Mouse (Mus musculus) lung, postnatal 0 days (tissue): ENCODE results near the gene Agl. TPM values are rescaled to one million over a fixed set of nuclear protein-coding genes. Genes with fewer than 3 reads are reported as not detected.

Source experiments
- ATAC-seq: fragments of 200-750 bp; cut with Nextera tagmentation; 2 replicates; pipeline ENCODE4 v1.8.0; 2017; ENCODE audit warnings: moderate library complexity
- DNase-seq: peaks from one replicate; pipeline ENCODE4 v3.0.0-alpha.2; 2016; ENCODE audit warnings: low spot score
- H3K27ac ChIP-seq: fragments of 300-500 bp; sonication (generic); 2 replicates; pipeline ENCODE4 v1.5.1; 2014; ENCODE audit warnings: antibody characterized with exemption, mild to moderate bottlenecking, low read length, mixed read lengths
- H3K27me3 ChIP-seq: fragments of 300-500 bp; sonication (generic); replicated peaks from 2 replicates; pipeline ENCODE4 v1.6.1; 2014; ENCODE audit warnings: low read length, mixed read lengths; ENCODE audit not compliant: insufficient read depth
- H3K36me3 ChIP-seq: fragments of 300-500 bp; sonication (generic); 2 replicates; pipeline ENCODE4 v1.6.1; 2014; ENCODE audit warnings: low read length, mixed read lengths; ENCODE audit not compliant: insufficient read depth
- H3K4me1 ChIP-seq: fragments of 300-500 bp; sonication (generic); 2 replicates; pipeline ENCODE4 v1.6.1; 2014; ENCODE audit warnings: antibody characterized with exemption, low read depth, low read length, mixed read lengths; ENCODE audit not compliant: insufficient read depth
- H3K4me2 ChIP-seq: fragments of 300-500 bp; sonication (generic); replicated peaks from 2 replicates; pipeline ENCODE4 v1.6.1; 2014; ENCODE audit warnings: low read depth, mild to moderate bottlenecking, low read length, moderate library complexity, mixed read lengths
- H3K4me3 ChIP-seq: fragments of 300-500 bp; sonication (generic); 2 replicates; pipeline ENCODE4 v1.5.1; 2014; ENCODE audit warnings: low read depth, low read length
- H3K9ac ChIP-seq: fragments of 300-500 bp; sonication (generic); replicated peaks from 2 replicates; pipeline ENCODE4 v1.6.1; 2014; ENCODE audit warnings: low read depth, mild to moderate bottlenecking
- H3K9me3 ChIP-seq: fragments of 300-500 bp; sonication (generic); 2 replicates; pipeline ENCODE4 v1.6.1; 2016; ENCODE audit warnings: low read length, mixed read lengths
- CTCF ChIP-seq: IDR thresholded peaks from 2 replicates; pipeline ENCODE4 v1.5.1; 2016; ENCODE audit warnings: antibody characterized with exemption, mild to moderate bottlenecking
- EP300 ChIP-seq: IDR thresholded peaks from 2 replicates; pipeline ENCODE4 v1.6.1; 2016; ENCODE audit warnings: antibody characterized with exemption, mild to moderate bottlenecking, control low read depth
- WGBS: fragments of 180-500 bp; shearing (Covaris S2); extraction: QIAGEN DNeasy Blood & Tissue Kit; methylation state at CpG from one replicate; pipeline ENCODE4 v1.1.7; 2014; 5-methylcytosine and 5-hydroxymethylcytosine counted together
- polyA plus RNA-seq: library from polyadenylated mRNA; unstranded; fragments of >200 nt; fragmentation: Nextera tagmentation; extraction: Ambion mirVana; gene quantifications from 2 replicates; pipeline ENCODE4 v1.2.1, GENCODE M21; 2015

Agl gene
- polyA plus RNA-seq, 1 experiment from 2014 or later: 6.5 TPM

DNA sequence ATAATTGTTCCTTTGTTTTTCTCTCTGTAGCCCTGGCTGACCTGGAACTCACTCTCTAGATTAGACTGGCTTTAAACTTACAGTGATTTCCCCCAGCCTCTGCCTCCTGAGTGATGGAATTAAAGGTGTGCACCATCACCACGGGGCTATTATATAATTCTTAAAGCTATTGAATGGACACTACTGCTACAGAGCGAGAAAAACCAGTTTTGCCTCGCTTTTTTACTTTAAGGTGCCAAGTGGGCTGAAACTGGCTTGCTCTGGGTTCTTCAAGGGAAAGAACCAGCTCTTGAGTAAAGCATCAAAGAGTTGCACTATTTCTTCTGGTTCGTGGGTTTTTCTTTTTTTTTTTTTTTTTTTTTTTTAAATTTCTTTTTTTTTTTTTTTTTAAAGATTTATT, 85.0 kb downstream of the Agl start:
- H3K9me3 ChIP-seq: no peaks in the 10 kb centered on the region
- no peak overlapping the region for H3K27ac ChIP-seq
- H3K9ac ChIP-seq: no peak overlapping the region
- peak; percentile 60 for DNase-seq
- H3K4me2 ChIP-seq: no peak overlapping the region
- ATAC-seq: peak; percentile 49; the same call in 1 of the 2 replicates
- no peaks in the 10 kb centered on the region for H3K36me3 ChIP-seq
- no peak overlapping the region for H3K4me3 ChIP-seq
- no peaks in the 10 kb centered on the region for H3K27me3 ChIP-seq
- TF ChIP-seq EP300: no peak
- TF ChIP-seq CTCF: no peak
- no peaks in the 10 kb centered on the region for H3K4me1 ChIP-seq
- WGBS: 46% methylated on average over 4 of the region's 4 CpGs

DNA sequence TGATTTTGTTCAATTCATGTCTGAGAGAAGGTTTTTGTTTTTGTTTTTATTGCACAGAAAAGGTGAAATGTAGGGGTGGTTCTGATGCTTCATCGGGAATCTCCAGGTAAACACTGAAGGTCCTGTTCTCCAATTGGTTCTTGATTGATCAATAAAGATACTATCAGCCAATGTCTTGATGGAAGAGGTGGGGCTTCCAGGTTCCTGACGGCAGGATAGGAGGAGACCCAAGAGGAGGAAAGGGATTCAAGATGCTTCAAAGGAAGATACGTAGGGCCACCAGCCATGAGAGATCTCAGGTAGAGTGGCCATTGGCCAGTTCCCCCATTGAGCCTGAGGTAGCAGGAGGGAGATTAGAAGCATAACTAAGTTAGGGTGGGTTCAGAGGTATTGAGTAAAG, 89.0 kb downstream of the Agl start:
- TF ChIP-seq EP300 (no peak), CTCF (no peak)
- no peak overlapping the region for H3K4me3 ChIP-seq
- DNase-seq (no peak), ATAC-seq (no peak)
- H3K27me3 ChIP-seq: no peaks in the 10 kb centered on the region
- no peaks in the 10 kb centered on the region for H3K4me1 ChIP-seq
- no peaks in the 10 kb centered on the region for H3K9me3 ChIP-seq
- H3K9ac ChIP-seq: no peak overlapping the region
- H3K27ac ChIP-seq: no peak overlapping the region
- H3K36me3 ChIP-seq: no peaks in the 10 kb centered on the region
- H3K4me2 ChIP-seq: no peak overlapping the region
- WGBS: 59% methylated on average over 3 of the region's 3 CpGs

DNA sequence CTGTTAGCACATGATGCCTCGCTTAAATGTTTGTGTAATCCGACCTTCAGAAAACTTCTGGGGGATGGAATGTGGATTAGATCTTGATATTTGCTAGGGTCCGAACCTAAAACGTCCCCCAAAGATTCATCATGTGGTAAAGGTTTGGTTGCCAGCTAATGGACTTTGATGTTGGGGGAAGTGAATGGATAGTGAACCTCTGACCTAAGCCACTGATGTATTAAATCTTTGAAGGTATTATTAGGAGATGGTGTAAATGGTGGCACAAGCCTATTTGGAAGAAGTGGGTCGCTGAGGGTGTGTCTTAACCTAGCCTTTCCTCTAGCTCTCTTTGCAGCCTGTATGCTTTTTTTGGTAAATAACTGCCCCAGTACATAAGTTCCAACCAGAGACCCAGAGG, 94.9 kb downstream of the Agl start:
- peak overlapping the region; percentile 92 for H3K4me3 ChIP-seq
- peak overlapping the region; percentile 93 for H3K9ac ChIP-seq
- H3K4me1 ChIP-seq: peaks cover 5% of the 10 kb centered on the region; the same call in 1 of the 2 replicates
- WGBS: 27% methylated on average over 5 of the region's 5 CpGs
- no peaks in the 10 kb centered on the region for H3K36me3 ChIP-seq
- no peak overlapping the region for H3K27ac ChIP-seq
- peak overlapping the region; percentile 87 for H3K4me2 ChIP-seq
- TF ChIP-seq CTCF (no peak), EP300 (no peak)
- H3K9me3 ChIP-seq: no peaks in the 10 kb centered on the region
- no peaks in the 10 kb centered on the region for H3K27me3 ChIP-seq
- ATAC-seq (no peak), DNase-seq (no peak)

DNA sequence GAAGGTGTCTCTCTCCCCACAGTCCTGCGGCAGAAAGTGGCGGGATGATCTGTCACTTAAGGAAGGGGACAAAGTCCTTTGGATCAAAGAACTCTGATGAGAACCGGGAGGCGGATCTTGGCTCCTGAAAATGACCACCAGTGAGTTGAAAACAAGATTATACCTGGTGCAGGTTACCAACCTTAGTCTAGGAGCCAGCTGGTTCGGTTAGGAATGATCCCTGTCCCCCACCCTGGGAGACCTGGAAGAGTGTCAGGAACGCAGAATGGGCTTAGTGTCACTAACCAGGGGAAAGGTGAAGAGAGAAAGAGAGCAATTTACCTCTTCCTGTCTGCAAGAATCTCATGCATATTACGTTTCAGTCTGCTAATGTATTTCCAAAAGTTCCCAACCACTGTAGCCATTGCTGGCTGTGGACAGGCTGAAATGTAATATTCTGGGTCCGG, 95.5 kb downstream of the Agl start, which contains the start of gene Slc35a3:
Gene Slc35a3 (minus strand): TSS at position 396 of the 446 bp plus-strand sequence.
- ATAC-seq (peak; percentile 9), DNase-seq (no peak)
- H3K4me1 ChIP-seq: peaks cover 5% of the 10 kb centered on the region; the same call in 1 of the 2 replicates
- H3K9ac ChIP-seq: peak within 1 kb of the TSS; percentile 93
- H3K27ac ChIP-seq: peak within 1 kb of the TSS; percentile 88
- no peaks in the 10 kb centered on the region for H3K9me3 ChIP-seq
- no peaks in the 10 kb centered on the region for H3K27me3 ChIP-seq
- H3K36me3 ChIP-seq: no peaks in the 10 kb centered on the region
- 3% methylated on average over 8 of the region's 8 CpGs for WGBS
- peak within 1 kb of the TSS; percentile 92 for H3K4me3 ChIP-seq
- peak within 1 kb of the TSS; percentile 87 for H3K4me2 ChIP-seq
- no peak for TF ChIP-seq EP300

DNA sequence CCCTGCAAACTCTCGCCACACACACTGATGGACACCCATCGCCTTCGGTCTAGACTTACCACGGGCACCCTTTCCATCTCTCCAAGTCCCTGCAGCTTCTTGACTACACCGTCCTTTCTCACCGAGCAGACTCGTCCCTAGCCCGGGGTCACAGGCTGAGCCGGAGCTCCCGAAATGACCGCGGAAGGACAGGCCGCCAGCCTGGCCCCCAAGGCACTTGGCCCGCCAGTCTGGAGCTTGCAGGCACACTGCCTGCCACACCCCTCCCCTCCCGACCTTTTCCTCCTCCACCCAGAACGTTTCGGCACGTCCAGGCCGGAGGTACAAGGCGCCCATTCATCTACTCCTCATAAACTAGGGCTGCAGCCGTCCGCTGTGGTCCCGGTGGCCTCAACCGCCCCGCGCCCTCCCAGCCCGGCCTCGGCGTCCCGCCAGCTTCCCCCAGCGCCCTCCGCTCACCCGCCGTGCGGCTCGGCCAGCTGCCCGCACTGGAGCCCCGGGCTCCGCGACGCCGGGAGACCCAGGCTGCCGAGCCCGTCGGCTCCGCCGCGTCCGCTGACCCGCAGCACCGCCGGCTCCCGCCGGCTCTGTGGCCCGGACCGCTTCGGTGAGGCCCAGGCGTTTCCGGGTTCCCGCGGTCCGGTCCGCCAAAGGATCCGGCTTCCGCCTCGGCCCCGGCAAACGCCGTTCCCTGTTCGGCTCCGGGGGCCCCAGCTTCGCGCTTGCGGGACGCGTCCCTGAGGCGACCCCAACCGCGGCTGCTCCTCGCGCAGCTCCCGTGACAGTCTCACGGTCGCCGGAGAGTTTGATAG, 96.1 kb downstream of the Agl start:
- peak; percentile 83 for DNase-seq
- Histone ChIP-seq H3K27ac (peak overlapping the region; percentile 88), H3K36me3 (no peaks in the 10 kb centered on the region), H3K9ac (peak overlapping the region; percentile 93), H3K27me3 (no peaks in the 10 kb centered on the region), H3K4me2 (peak overlapping the region; percentile 87), H3K4me3 (peak overlapping the region; percentile 92), H3K4me1 (peaks cover 5% of the 10 kb centered on the region; the same call in 1 of the 2 replicates), H3K9me3 (no peaks in the 10 kb centered on the region)
- ATAC-seq: peak; percentile 96
- TF ChIP-seq EP300 (no peak), CTCF (no peak)
- under 1% methylated on average over 67 of the region's 85 CpGs for WGBS

DNA sequence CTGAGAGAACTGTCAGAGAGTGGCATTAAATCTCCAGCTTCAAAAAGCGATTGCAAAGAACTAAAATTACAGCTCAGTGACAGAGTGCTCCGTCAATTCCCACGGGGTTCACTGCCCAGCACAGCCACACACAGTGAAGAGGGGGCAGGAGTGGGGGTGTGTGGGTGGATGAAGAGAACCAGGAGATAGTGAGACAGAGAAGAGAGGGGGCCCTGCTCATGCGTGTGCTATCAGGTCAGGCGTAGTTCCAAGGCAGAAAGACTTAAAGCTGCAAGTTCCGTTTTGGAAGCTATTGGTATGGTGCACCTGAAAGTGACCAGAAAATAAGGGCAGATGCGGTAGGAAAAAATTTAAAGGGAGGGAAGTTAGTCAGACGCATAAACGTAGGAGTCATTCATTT, 97.0 kb downstream of the Agl start:
- Histone ChIP-seq H3K27me3 (no peaks in the 10 kb centered on the region), H3K4me2 (peak overlapping the region; percentile 87), H3K27ac (no peak overlapping the region), H3K4me3 (peak overlapping the region; percentile 92; the same call in 1 of the 2 replicates), H3K9me3 (no peaks in the 10 kb centered on the region), H3K36me3 (no peaks in the 10 kb centered on the region; the same call in 1 of the 2 replicates), H3K4me1 (peaks cover 5% of the 10 kb centered on the region; the same call in 1 of the 2 replicates), H3K9ac (peak overlapping the region; percentile 93; the same call in 1 of the 2 replicates)
- DNase-seq: no peak
- TF ChIP-seq EP300 (no peak), CTCF (no peak)
- WGBS: 38% methylated on average over 9 of the region's 9 CpGs
- no peak for ATAC-seq
